Mouse (Mus musculus) forebrain, embryonic 11.5 days (tissue): Measurements from ENCODE around the gene Fam120c. TPM values are rescaled to one million over a fixed set of nuclear protein-coding genes. Genes with fewer than 3 reads are reported as not detected.

ENCODE experiments used
- ATAC-seq: fragments of 200-750 bp; cut with Nextera tagmentation; replicated peaks from 2 replicates; pipeline ENCODE4 v1.8.0; 2017; ENCODE audit warnings: moderate TSS enrichment; ENCODE audit not compliant: low FRiP score
- DNase-seq: peaks from one replicate; pipeline ENCODE4 v3.0.0-alpha.2; 2017; ENCODE audit warnings: low spot score
- H3K27ac ChIP-seq: fragments of 300-500 bp; sonication (generic); 2 replicates; pipeline ENCODE4 v1.5.1; 2014; ENCODE audit warnings: low read depth, low read length
- H3K27me3 ChIP-seq: fragments of 300-500 bp; sonication (generic); 2 replicates; pipeline ENCODE4 v1.6.1; 2014; ENCODE audit warnings: mild to moderate bottlenecking, low read length, mixed read lengths; ENCODE audit not compliant: control insufficient read depth, insufficient read depth
- H3K36me3 ChIP-seq: fragments of 300-500 bp; sonication (generic); 2 replicates; pipeline ENCODE4 v1.6.1; 2014; ENCODE audit warnings: mild to moderate bottlenecking, low read length, moderate library complexity, mixed read lengths; ENCODE audit not compliant: control insufficient read depth, insufficient read depth
- H3K4me1 ChIP-seq: fragments of 300-500 bp; sonication (generic); replicated peaks from 2 replicates; pipeline ENCODE4 v1.6.1; 2014; ENCODE audit warnings: low read length, mixed read lengths; ENCODE audit not compliant: control insufficient read depth, insufficient read depth
- H3K4me2 ChIP-seq: fragments of 300-500 bp; sonication (generic); 2 replicates; pipeline ENCODE4 v1.6.1; 2014; ENCODE audit warnings: low read depth, mild to moderate bottlenecking, low read length, moderate library complexity, mixed read lengths; ENCODE audit not compliant: severe bottlenecking
- H3K4me3 ChIP-seq: fragments of 300-500 bp; sonication (generic); 2 replicates; pipeline ENCODE4 v1.5.1; 2014; ENCODE audit warnings: low read depth, low read length
- H3K9ac ChIP-seq: fragments of 300-500 bp; sonication (generic); 2 replicates; pipeline ENCODE4 v1.6.1; 2014; ENCODE audit warnings: low read length
- H3K9me3 ChIP-seq: fragments of 300-500 bp; sonication (generic); 2 replicates; pipeline ENCODE4 v1.6.1; 2016; ENCODE audit warnings: low read length, mixed read lengths; ENCODE audit not compliant: control insufficient read depth
- WGBS: fragments of 180-500 bp; shearing (Covaris S2); extraction: QIAGEN DNeasy Blood & Tissue Kit; methylation state at CpG from one replicate; pipeline ENCODE4 v1.1.7; 2014; 5-methylcytosine and 5-hydroxymethylcytosine counted together
- polyA plus RNA-seq: library from polyadenylated mRNA; unstranded; fragments of >200 nt; fragmentation: Nextera tagmentation; extraction: Ambion mirVana; gene quantifications from 2 replicates; pipeline ENCODE4 v1.2.1, GENCODE M21; 2014

Fam120c gene
- 4.4 and 4.6 TPM in 2 replicates for polyA plus RNA-seq

- H3K9ac ChIP-seq: peak within 1 kb of the TSS; percentile 62
- peaks cover 2% of the 10 kb centered on the region; the same call in 1 of the 2 replicates for H3K27me3 ChIP-seq
- H3K36me3 ChIP-seq: no peaks in the 10 kb centered on the region
- H3K4me1 ChIP-seq: no peaks in the 10 kb centered on the region
- H3K4me2 ChIP-seq: peak within 1 kb of the TSS; percentile 60
- ATAC-seq (peak; percentile 92), DNase-seq (peak; percentile 91)
- H3K9me3 ChIP-seq: no peaks in the 10 kb centered on the region
- peak within 1 kb of the TSS; percentile 63 for H3K4me3 ChIP-seq
- WGBS: 12% methylated on average over 55 of the region's 56 CpGs
- 0 out of 2 replicates have a peak within 1 kb of the TSS, but pooled peaks have one; percentile 64 for H3K27ac ChIP-seq
Observed at GRCm38 (mm10) chrX:151343761-151344500, at the start of gene Fam120c. Gene Fam120c, plus strand, starts transcription at chrX:151344175.

- H3K27me3 ChIP-seq: no peaks in the 10 kb centered on the region; the same call in 1 of the 2 replicates
- no peak for DNase-seq
- no peak overlapping the region for H3K9ac ChIP-seq
- no peak for ATAC-seq
- no peak overlapping the region for H3K4me3 ChIP-seq
- H3K27ac ChIP-seq: no peak overlapping the region
- H3K4me1 ChIP-seq: no peaks in the 10 kb centered on the region
- no peaks in the 10 kb centered on the region for H3K9me3 ChIP-seq
- H3K4me2 ChIP-seq: no peak overlapping the region
- H3K36me3 ChIP-seq: no peaks in the 10 kb centered on the region
Observed at GRCm38 (mm10) chrX:151298329-151298728, 45.6 kb upstream of the Fam120c start.

GRCm38 (mm10) chrX:151313732-151314131 lies 30.2 kb upstream of the Fam120c start:
- Histone ChIP-seq H3K4me2 (no peak overlapping the region), H3K9ac (no peak overlapping the region), H3K4me3 (no peak overlapping the region), H3K27me3 (peaks cover 3% of the 10 kb centered on the region; the same call in 1 of the 2 replicates), H3K27ac (no peak overlapping the region), H3K4me1 (no peaks in the 10 kb centered on the region), H3K9me3 (no peaks in the 10 kb centered on the region), H3K36me3 (no peaks in the 10 kb centered on the region)
- DNase-seq (no peak), ATAC-seq (no peak)
- 74% methylated on average over 4 of the region's 4 CpGs for WGBS

GRCm38 (mm10) chrX:151333615-151334014 lies 10.4 kb upstream of the Fam120c start:
- DNase-seq (no peak), ATAC-seq (no peak)
- 73% methylated on average over 2 of the region's 2 CpGs for WGBS
- Histone ChIP-seq H3K4me1 (no peaks in the 10 kb centered on the region), H3K36me3 (no peaks in the 10 kb centered on the region), H3K4me2 (no peak overlapping the region), H3K9ac (no peak overlapping the region), H3K27ac (no peak overlapping the region), H3K27me3 (no peaks in the 10 kb centered on the region; the same call in 1 of the 2 replicates), H3K9me3 (no peaks in the 10 kb centered on the region), H3K4me3 (no peak overlapping the region)

- H3K4me3 ChIP-seq: no peak overlapping the region
- H3K4me2 ChIP-seq: no peak overlapping the region
- H3K4me1 ChIP-seq: no peaks in the 10 kb centered on the region
- WGBS: 77% methylated on average over 4 of the region's 4 CpGs
- H3K9me3 ChIP-seq: no peaks in the 10 kb centered on the region
- DNase-seq: peak; percentile 45
- H3K27ac ChIP-seq: no peak overlapping the region
- H3K9ac ChIP-seq: no peak overlapping the region
- H3K27me3 ChIP-seq: no peaks in the 10 kb centered on the region; the same call in 1 of the 2 replicates
- H3K36me3 ChIP-seq: no peaks in the 10 kb centered on the region
- no peak for ATAC-seq
Observed at GRCm38 (mm10) chrX:151337804-151338203, 6.2 kb upstream of the Fam120c start.

GRCm38 (mm10) chrX:151344501-151344984 lies 568 bp downstream of the Fam120c start:
- no peaks in the 10 kb centered on the region for H3K4me1 ChIP-seq
- H3K36me3 ChIP-seq: no peaks in the 10 kb centered on the region
- H3K9ac ChIP-seq: peak overlapping the region; percentile 62
- H3K4me2 ChIP-seq: peak overlapping the region; percentile 60
- H3K9me3 ChIP-seq: no peaks in the 10 kb centered on the region
- peaks cover 2% of the 10 kb centered on the region; the same call in 1 of the 2 replicates for H3K27me3 ChIP-seq
- DNase-seq (peak; percentile 68), ATAC-seq (peak; percentile 71)
- WGBS: 18% methylated on average over 30 of the region's 33 CpGs
- H3K27ac ChIP-seq: 0 out of 2 replicates have a peak overlapping the region, but pooled peaks have one; percentile 12
- H3K4me3 ChIP-seq: peak overlapping the region; percentile 63

GRCm38 (mm10) chrX:151345333-151346125 lies 1.6 kb downstream of the Fam120c start:
- H3K27ac ChIP-seq: no peak overlapping the region
- H3K27me3 ChIP-seq: peaks cover 2% of the 10 kb centered on the region; the same call in 1 of the 2 replicates
- DNase-seq (no peak), ATAC-seq (no peak)
- WGBS: 36% methylated on average over 11 of the region's 11 CpGs
- no peaks in the 10 kb centered on the region for H3K36me3 ChIP-seq
- no peaks in the 10 kb centered on the region for H3K4me1 ChIP-seq
- no peaks in the 10 kb centered on the region for H3K9me3 ChIP-seq
- peak overlapping the region; percentile 63 for H3K4me3 ChIP-seq
- no peak overlapping the region; the same call in 1 of the 2 replicates for H3K9ac ChIP-seq
- peak overlapping the region; percentile 60 for H3K4me2 ChIP-seq

- ATAC-seq (no peak), DNase-seq (no peak)
- Histone ChIP-seq H3K9ac (no peak overlapping the region), H3K4me2 (no peak overlapping the region), H3K36me3 (no peaks in the 10 kb centered on the region), H3K9me3 (no peaks in the 10 kb centered on the region), H3K4me1 (no peaks in the 10 kb centered on the region), H3K4me3 (no peak overlapping the region), H3K27me3 (peaks cover 2% of the 10 kb centered on the region; the same call in 1 of the 2 replicates), H3K27ac (no peak overlapping the region)
Observed at GRCm38 (mm10) chrX:151347278-151347677, 3.3 kb downstream of the Fam120c start.
